Mouse (Mus musculus) mouse embryonic stem cell (cell line): ENCODE data around the gene Eda.
"Not testable (repeated sequence)": the region's sequence is repeated elsewhere in the genome, so short reads cannot be mapped to it uniquely, and the experiment has no call there.

ENCODE experiments used
- in situ Hi-C, 2 experiments: fragments of 300-500 bp; cut with MboI; formaldehyde crosslinking; loops; 1 replicate in 1 of 2; 3 replicates in 1 of 2; pipeline ENCODE4 v1.14.3; 2019 to 2020; ENCODE audit warnings: low sequenced_read_pairs in 2 of 2, low pct_unique_long_range_greater_than_20kb in 1 of 2, mixed read lengths in 1 of 2; ENCODE audit not compliant: unreplicated experiment in 1 of 2

The Eda gene

GRCm38 (mm10) chrX:100395026-100395425 lies 419.6 kb downstream of the Eda start:
- in situ Hi-C loops, result no loop called here

GRCm38 (mm10) chrX:100400900-100401299 lies 425.5 kb downstream of the Eda start:
- in situ Hi-C loops, result no loop called here

- in situ Hi-C loops, result no loop called here
Measured at GRCm38 (mm10) chrX:100401657-100402056, 426.3 kb downstream of the Eda start.

- in situ Hi-C loops, result no loop called here
Measured at GRCm38 (mm10) chrX:100409245-100409644, 433.8 kb downstream of the Eda start.

- in situ Hi-C loops, result no loop called here
Measured at GRCm38 (mm10) chrX:100428693-100429092, 453.3 kb downstream of the Eda start, which contains the start of gene Otud6a. Gene Otud6a, plus strand, starts transcription at chrX:100429013.

GRCm38 (mm10) chrX:100432311-100432710 lies 456.9 kb downstream of the Eda start:
- in situ Hi-C loops, result no loop called here

- in situ Hi-C loops, result not testable (repeated sequence)
Measured at GRCm38 (mm10) chrX:100442617-100443016, 467.2 kb downstream of the Eda start, which contains the start of gene Awat2. Gene Awat2, minus strand, starts transcription at chrX:100442717.

- in situ Hi-C loops, result no loop called here
Measured at GRCm38 (mm10) chrX:100443532-100443931, 468.1 kb downstream of the Eda start.
